ENCODE assay signal across 9 mouse cellular contexts in genomic region chr4:34991116-34991515, GRCm38 (mm10).
DNase-seq lines count a peak whose midpoint lies in the region; ATAC-seq and TF ChIP-seq lines count a peak whose summit lies in the region.
"Had no signal": no experiment of that assay in that cellular context is flagged by ENCODE, and none has a peak within 500 bp of the region (broad histone marks: within the 10 kb centered on the region; RNA-seq: fewer than 3 reads in every experiment).

No protein-coding gene starts in this region.

- no peak overlapping the region for H3K9ac ChIP-seq in stomach, postnatal 0 days (ENCODE audit: low read length)
- H3K9ac ChIP-seq: neural tube, embryonic 12.5 days had no signal

- no peaks in the 10 kb centered on the region for H3K27me3 ChIP-seq in stomach, postnatal 0 days (ENCODE audit: control insufficient read depth, insufficient read depth, low read length)
- H3K27me3 ChIP-seq in cerebellum, adult 2 months (ENCODE audit: control insufficient read depth, insufficient read depth, low read length) = no peaks in the 10 kb centered on the region
- H3K27me3 ChIP-seq: neural tube, embryonic 12.5 days had no signal

- TF ChIP-seq POLR2A in cerebellum, adult 2 months (IDR thresholded peaks at IDR 0.05; ENCODE audit: borderline replicate concordance, insufficient read depth, low read length) = no peak

- peaks cover 7% of the 10 kb centered on the region; the same call in 1 of the 2 replicates for H3K4me1 ChIP-seq in stomach, postnatal 0 days (replicated peaks; ENCODE audit: control insufficient read depth, insufficient read depth)
- 0 out of 2 replicates have a peak, but pooled peaks cover 3% of the 10 kb centered on the region for H3K4me1 ChIP-seq in cerebellum, adult 2 months (ENCODE audit: control insufficient read depth, insufficient read depth, low read length)

- no peak overlapping the region for H3K4me3 ChIP-seq in stomach, postnatal 0 days (ENCODE audit: low read depth, low read length)
- H3K4me3 ChIP-seq in cerebellum, adult 2 months (replicated peaks; ENCODE audit: insufficient read depth, low read depth, low read length) = no peak overlapping the region
- H3K4me3 ChIP-seq: neural tube, embryonic 12.5 days had no signal

- peak; percentile 51; the same call in 1 of the 2 replicates for ATAC-seq in stomach, postnatal 0 days (ENCODE audit: low FRiP score, low TSS enrichment)

- no peak for TF ChIP-seq EP300 in stomach, postnatal 0 days (optimal IDR thresholded peaks at IDR 0.05)

- H3K36me3 ChIP-seq in stomach, postnatal 0 days (ENCODE audit: control insufficient read depth, insufficient read depth, low read length) = no peaks in the 10 kb centered on the region
- H3K36me3 ChIP-seq: neural tube, embryonic 12.5 days had no signal

- H3K9me3 ChIP-seq in stomach, postnatal 0 days (ENCODE audit: control insufficient read depth, low read length) = no peaks in the 10 kb centered on the region
- H3K9me3 ChIP-seq: neural tube, embryonic 12.5 days had no signal

- DNase-seq in adrenal gland, postnatal 10 days = peak; percentile 54
- no peak for DNase-seq in adrenal gland, postnatal 4 days (ENCODE audit: low spot score in 2 of 2)
- peak; percentile 32 for DNase-seq in lung, postnatal 10 days
- no peak for DNase-seq in lung, adult 18-20 months
- DNase-seq in kidney, adult 9 months = peak; percentile 92
- no peak for DNase-seq in stomach, postnatal 0 days (ENCODE audit: low spot score)
- no peak for DNase-seq in layer of hippocampus, adult 9-11 months
- no peak for DNase-seq in cerebellum, adult 2 months

- 28% methylated on average over 10 of the region's 10 CpGs for WGBS in stomach, postnatal 0 days
- WGBS in cerebellum, adult 2 months = 30% methylated on average over 10 of the region's 10 CpGs

- no peak for TF ChIP-seq CTCF in stomach, postnatal 0 days (IDR thresholded peaks at IDR 0.05; ENCODE audit: low read depth)
- TF ChIP-seq CTCF in cerebellum, adult 2 months (IDR thresholded peaks at IDR 0.05; ENCODE audit: borderline replicate concordance, insufficient read depth, low read depth, low read length) = no peak

- no peak overlapping the region for H3K4me2 ChIP-seq in stomach, postnatal 0 days (replicated peaks; ENCODE audit: low read depth)
- H3K4me2 ChIP-seq: neural tube, embryonic 12.5 days had no signal

- no peak overlapping the region for H3K27ac ChIP-seq in stomach, postnatal 0 days (replicated peaks)
- H3K27ac ChIP-seq in cerebellum, adult 2 months (ENCODE audit: insufficient read depth, low read length) = no peak overlapping the region; the same call in 1 of the 2 replicates
- H3K27ac ChIP-seq: neural tube, embryonic 12.5 days had no signal

Comparison
In these comparisons a context has a peak if more than half of its experiments do, and no peak if none do; other contexts are left out.
1. DNase-seq: peak in adrenal gland, postnatal 10 days (single experiment), lung, postnatal 10 days (single experiment) and kidney, adult 9 months (single experiment); none in adrenal gland, postnatal 4 days (0 of 2), lung, adult 18-20 months (0 of 2), stomach, postnatal 0 days (single experiment), layer of hippocampus, adult 9-11 months (single experiment) and cerebellum, adult 2 months (0 of 2).